Mouse (Mus musculus): ENCODE results near the gene B3galt2. TPM values are rescaled to one million over a fixed set of nuclear protein-coding genes. Genes with fewer than 3 reads are reported as not detected.

The B3galt2 gene
- polyA plus RNA-seq (2012; rRNA removed): 3.7 TPM in 2 replicates

GRCm38 (mm10) chr1:143640650-143641407 lies at the start of gene B3galt2:
TSS of gene B3galt2 (plus strand) at chr1:143640664.
- no peaks in the 10 kb centered on the region; the same call in 1 of the 2 replicates for H3K4me1 ChIP-seq (ENCODE audit: control insufficient read depth, insufficient read depth, low read length)
- peak within 1 kb of the TSS; percentile 61 for H3K4me3 ChIP-seq (replicated peaks; ENCODE audit: insufficient read depth, low read depth, low read length)
- no peaks in the 10 kb centered on the region for H3K27me3 ChIP-seq (ENCODE audit: control insufficient read depth, insufficient read depth, low read length)
- 7% methylated on average over 15 of the region's 15 CpGs for WGBS
- H3K27ac ChIP-seq (ENCODE audit: insufficient read depth, low read length): peak within 1 kb of the TSS; percentile 73; the same call in 1 of the 2 replicates
- peak; percentile 39 to 40 for DNase-seq
- TF ChIP-seq POLR2A (IDR thresholded peaks at IDR 0.05; ENCODE audit: borderline replicate concordance, insufficient read depth, low read length) (no peak), CTCF (IDR thresholded peaks at IDR 0.05; ENCODE audit: borderline replicate concordance, insufficient read depth, low read depth, low read length) (no peak)

- TF ChIP-seq POLR2A (IDR thresholded peaks at IDR 0.05; ENCODE audit: borderline replicate concordance, insufficient read depth, low read length): no peak
- TF ChIP-seq CTCF (IDR thresholded peaks at IDR 0.05; ENCODE audit: borderline replicate concordance, insufficient read depth, low read depth, low read length): no peak
- Histone ChIP-seq H3K4me3 (replicated peaks; ENCODE audit: insufficient read depth, low read depth, low read length) (no peak overlapping the region), H3K27ac (ENCODE audit: insufficient read depth, low read length) (no peak overlapping the region), H3K27me3 (ENCODE audit: control insufficient read depth, insufficient read depth, low read length) (no peaks in the 10 kb centered on the region), H3K4me1 (ENCODE audit: control insufficient read depth, insufficient read depth, low read length) (no peaks in the 10 kb centered on the region)
- DNase-seq: no peak
- 91% methylated on average over 2 of the region's 2 CpGs for WGBS
These were observed 43.6 kb upstream of the B3galt2 start for GRCm38 (mm10) chr1:143596864-143597263.

DNA sequence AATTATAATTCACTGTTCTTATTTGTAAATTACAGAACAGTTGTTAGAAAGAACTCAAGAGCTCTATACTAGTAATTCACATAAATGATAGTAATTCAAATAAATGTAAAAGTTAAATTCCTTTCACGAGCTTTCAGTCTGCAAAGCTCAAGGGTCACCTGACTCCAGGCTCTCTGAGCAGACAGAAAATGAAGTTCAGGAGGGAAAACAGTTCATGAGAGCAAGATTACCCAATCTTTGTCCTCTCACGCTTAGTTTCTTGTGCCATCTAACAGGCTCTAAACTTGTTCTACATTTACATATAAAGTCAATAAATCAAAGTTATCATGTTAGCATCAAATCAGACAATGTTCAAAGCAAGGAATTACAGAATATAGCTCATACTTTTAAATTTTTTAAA lies 31.6 kb upstream of the B3galt2 start:
- no peak for TF ChIP-seq POLR2A (IDR thresholded peaks at IDR 0.05; ENCODE audit: borderline replicate concordance, insufficient read depth, low read length)
- no peak for TF ChIP-seq CTCF (IDR thresholded peaks at IDR 0.05; ENCODE audit: borderline replicate concordance, insufficient read depth, low read depth, low read length)
- Histone ChIP-seq H3K27me3 (ENCODE audit: control insufficient read depth, insufficient read depth, low read length) (no peaks in the 10 kb centered on the region), H3K4me1 (ENCODE audit: control insufficient read depth, insufficient read depth, low read length) (no peaks in the 10 kb centered on the region), H3K4me3 (replicated peaks; ENCODE audit: insufficient read depth, low read depth, low read length) (no peak overlapping the region), H3K27ac (ENCODE audit: insufficient read depth, low read length) (no peak overlapping the region)
- no peak for DNase-seq
- WGBS: 93% methylated on average over 2 of the region's 2 CpGs

GRCm38 (mm10) chr1:143612901-143613300 lies 27.6 kb upstream of the B3galt2 start:
- no peak for TF ChIP-seq POLR2A (IDR thresholded peaks at IDR 0.05; ENCODE audit: borderline replicate concordance, insufficient read depth, low read length)
- TF ChIP-seq CTCF (IDR thresholded peaks at IDR 0.05; ENCODE audit: borderline replicate concordance, insufficient read depth, low read depth, low read length): no peak
- Histone ChIP-seq H3K27me3 (ENCODE audit: control insufficient read depth, insufficient read depth, low read length) (no peaks in the 10 kb centered on the region), H3K27ac (ENCODE audit: insufficient read depth, low read length) (no peak overlapping the region), H3K4me1 (ENCODE audit: control insufficient read depth, insufficient read depth, low read length) (no peaks in the 10 kb centered on the region), H3K4me3 (replicated peaks; ENCODE audit: insufficient read depth, low read depth, low read length) (no peak overlapping the region)
- WGBS: 97% methylated on average over 2 of the region's 2 CpGs
- no peak for DNase-seq

DNA sequence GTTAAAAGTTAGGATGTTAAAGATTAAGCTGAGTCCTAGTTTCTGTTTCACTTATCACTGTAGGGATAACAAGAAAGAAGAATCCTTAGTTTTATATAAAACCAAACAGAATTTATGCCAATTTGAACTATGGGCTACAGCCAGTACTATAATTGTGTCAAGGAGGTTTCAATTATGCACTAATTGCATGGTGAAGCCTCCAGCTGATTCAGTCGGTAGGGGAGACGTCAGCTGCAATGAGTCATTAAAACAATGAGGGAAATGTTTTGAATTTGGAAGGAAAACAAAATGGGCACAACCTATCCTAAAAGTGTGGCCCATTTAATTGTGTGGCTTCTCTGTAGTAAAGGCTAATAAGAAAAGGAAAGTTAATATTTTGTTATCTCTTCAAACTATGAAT lies 20.7 kb upstream of the B3galt2 start:
- Histone ChIP-seq H3K4me1 (ENCODE audit: control insufficient read depth, insufficient read depth, low read length) (no peaks in the 10 kb centered on the region), H3K4me3 (replicated peaks; ENCODE audit: insufficient read depth, low read depth, low read length) (no peak overlapping the region), H3K27me3 (ENCODE audit: control insufficient read depth, insufficient read depth, low read length) (no peaks in the 10 kb centered on the region), H3K27ac (ENCODE audit: insufficient read depth, low read length) (no peak overlapping the region)
- under 1% methylated on average over 2 of the region's 2 CpGs for WGBS
- no peak for TF ChIP-seq POLR2A (IDR thresholded peaks at IDR 0.05; ENCODE audit: borderline replicate concordance, insufficient read depth, low read length)
- TF ChIP-seq CTCF (IDR thresholded peaks at IDR 0.05; ENCODE audit: borderline replicate concordance, insufficient read depth, low read depth, low read length): no peak
- DNase-seq: peak in 1 of 2 experiments; percentile 49

- no peak for DNase-seq
- no peak overlapping the region for H3K4me3 ChIP-seq (replicated peaks; ENCODE audit: insufficient read depth, low read depth, low read length)
- TF ChIP-seq CTCF (IDR thresholded peaks at IDR 0.05; ENCODE audit: borderline replicate concordance, insufficient read depth, low read depth, low read length) (no peak), POLR2A (IDR thresholded peaks at IDR 0.05; ENCODE audit: borderline replicate concordance, insufficient read depth, low read length) (no peak)
- no peaks in the 10 kb centered on the region for H3K4me1 ChIP-seq (ENCODE audit: control insufficient read depth, insufficient read depth, low read length)
- H3K27me3 ChIP-seq (ENCODE audit: control insufficient read depth, insufficient read depth, low read length): no peaks in the 10 kb centered on the region
- H3K27ac ChIP-seq (ENCODE audit: insufficient read depth, low read length): no peak overlapping the region
These were observed 18.5 kb upstream of the B3galt2 start for GRCm38 (mm10) chr1:143621930-143622329.

- WGBS: 96% methylated on average over 1 of the region's 1 CpGs
- DNase-seq: no peak
- TF ChIP-seq POLR2A (IDR thresholded peaks at IDR 0.05; ENCODE audit: borderline replicate concordance, insufficient read depth, low read length): no peak
- no peak for TF ChIP-seq CTCF (IDR thresholded peaks at IDR 0.05; ENCODE audit: borderline replicate concordance, insufficient read depth, low read depth, low read length)
- H3K27ac ChIP-seq (ENCODE audit: insufficient read depth, low read length): no peak overlapping the region
- H3K4me3 ChIP-seq (replicated peaks; ENCODE audit: insufficient read depth, low read depth, low read length): no peak overlapping the region
- no peaks in the 10 kb centered on the region for H3K27me3 ChIP-seq (ENCODE audit: control insufficient read depth, insufficient read depth, low read length)
- H3K4me1 ChIP-seq (ENCODE audit: control insufficient read depth, insufficient read depth, low read length): no peaks in the 10 kb centered on the region
These were observed 17.8 kb upstream of the B3galt2 start for GRCm38 (mm10) chr1:143622634-143623033.

DNA sequence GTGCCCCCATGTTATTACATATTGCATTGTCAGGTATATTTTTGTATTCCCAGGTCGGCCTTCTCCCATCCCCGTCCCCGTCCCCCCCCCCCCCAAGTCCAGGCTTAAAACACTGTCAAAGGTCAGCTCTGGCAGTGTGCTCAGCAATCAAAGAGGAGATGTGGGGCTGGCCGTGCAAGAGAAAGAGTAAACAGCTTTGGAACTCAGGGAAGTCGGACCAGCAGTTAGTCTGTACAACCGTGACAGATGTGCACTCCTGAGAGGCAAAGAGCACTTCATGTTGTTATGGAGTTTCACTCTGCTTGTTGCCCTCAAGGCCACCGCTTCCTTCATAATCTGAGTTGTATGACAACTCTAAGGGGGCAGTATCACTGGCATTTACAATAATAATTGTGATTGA lies 9.1 kb upstream of the B3galt2 start:
- WGBS: 84% methylated on average over 7 of the region's 7 CpGs
- no peak for TF ChIP-seq POLR2A (IDR thresholded peaks at IDR 0.05; ENCODE audit: borderline replicate concordance, insufficient read depth, low read length)
- TF ChIP-seq CTCF (IDR thresholded peaks at IDR 0.05; ENCODE audit: borderline replicate concordance, insufficient read depth, low read depth, low read length): no peak
- H3K27ac ChIP-seq (ENCODE audit: insufficient read depth, low read length): no peak overlapping the region

More for the DNA sequence above, 9.1 kb upstream of the B3galt2 start:
- Histone ChIP-seq H3K4me1 (ENCODE audit: control insufficient read depth, insufficient read depth, low read length) (no peaks in the 10 kb centered on the region), H3K27me3 (ENCODE audit: control insufficient read depth, insufficient read depth, low read length) (no peaks in the 10 kb centered on the region), H3K4me3 (replicated peaks; ENCODE audit: insufficient read depth, low read depth, low read length) (no peak overlapping the region)
- no peak for DNase-seq
